Mouse (Mus musculus): ENCODE data around the gene Fam169b.

DNA sequence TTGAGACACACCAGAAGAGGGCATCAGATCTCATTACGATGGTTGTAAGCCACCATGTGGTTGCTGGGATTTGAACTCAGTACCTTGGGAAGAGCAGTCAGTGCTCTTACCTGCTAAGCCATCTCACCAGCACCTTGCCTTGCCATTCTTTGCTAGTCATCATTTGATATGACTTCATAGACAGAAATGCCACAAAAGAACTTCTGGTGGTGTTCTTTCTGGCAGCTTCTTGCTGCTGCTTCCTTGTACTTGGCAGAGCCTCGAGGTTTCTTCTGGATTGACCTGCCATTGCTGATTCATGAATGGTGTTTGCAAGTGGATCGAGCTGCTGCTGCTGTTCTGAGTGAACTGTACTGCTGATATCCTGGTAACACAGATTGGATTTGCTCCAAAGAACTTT lies 22.7 kb upstream of the Fam169b start:
- TF ChIP-seq CTCF (IDR thresholded peaks at IDR 0.05; ENCODE audit: low read depth, low read length) = no peak
- no peak for TF ChIP-seq POLR2A (IDR thresholded peaks at IDR 0.05; ENCODE audit: extremely low read depth, insufficient read depth, low read length)

All from liver, adult 2 months (tissue).